Mouse (Mus musculus) hindbrain, embryonic 14.5 days (tissue): ENCODE results near the gene Frs3. TPM values are rescaled to one million over a fixed set of nuclear protein-coding genes. Genes with fewer than 3 reads are reported as not detected.

Source experiments
- ATAC-seq: fragments of 200-750 bp; cut with Nextera tagmentation; 2 replicates; pipeline ENCODE4 v1.8.0; 2017; ENCODE audit warnings: moderate number of reproducible peaks, mild to moderate bottlenecking, moderate TSS enrichment, moderate library complexity; ENCODE audit not compliant: low FRiP score
- DNase-seq: peaks from one replicate; pipeline ENCODE4 v3.0.0-alpha.2; 2015; ENCODE audit warnings: low spot score
- H3K27ac ChIP-seq: fragments of 300-500 bp; sonication (generic); 2 replicates; pipeline ENCODE4 v1.5.1; 2014; ENCODE audit warnings: mild to moderate bottlenecking, moderate library complexity
- H3K27me3 ChIP-seq: fragments of 300-500 bp; sonication (generic); 2 replicates; pipeline ENCODE4 v1.6.1; 2014; ENCODE audit warnings: mild to moderate bottlenecking, low read length, mixed read lengths; ENCODE audit not compliant: control insufficient read depth, insufficient read depth
- H3K36me3 ChIP-seq: fragments of 300-500 bp; sonication (generic); replicated peaks from 2 replicates; pipeline ENCODE4 v1.6.1; 2014; ENCODE audit not compliant: control insufficient read depth, insufficient read depth
- H3K4me1 ChIP-seq: fragments of 300-500 bp; sonication (generic); replicated peaks from 2 replicates; pipeline ENCODE4 v1.6.1; 2014; ENCODE audit warnings: antibody characterized with exemption, low read length, mixed read lengths; ENCODE audit not compliant: control insufficient read depth, insufficient read depth
- H3K4me2 ChIP-seq: fragments of 300-500 bp; sonication (generic); replicated peaks from 2 replicates; pipeline ENCODE4 v1.6.1; 2014; ENCODE audit warnings: mild to moderate bottlenecking, moderate library complexity
- H3K4me3 ChIP-seq: fragments of 300-500 bp; sonication (generic); replicated peaks from 2 replicates; pipeline ENCODE4 v1.5.1; 2014; ENCODE audit warnings: mild to moderate bottlenecking, low read length
- H3K9ac ChIP-seq: fragments of 300-500 bp; sonication (generic); 2 replicates; pipeline ENCODE4 v1.6.1; 2014
- H3K9me3 ChIP-seq: fragments of 300-500 bp; sonication (generic); 2 replicates; pipeline ENCODE4 v1.6.1; 2016; ENCODE audit warnings: low read length; ENCODE audit not compliant: control insufficient read depth
- WGBS: fragments of 180-500 bp; shearing (Covaris S2); extraction: QIAGEN DNeasy Blood & Tissue Kit; methylation state at CpG from one replicate; pipeline ENCODE4 v1.1.7; 2014; 5-methylcytosine and 5-hydroxymethylcytosine counted together
- polyA plus RNA-seq: library from polyadenylated mRNA; unstranded; fragments of >200 nt; fragmentation: Nextera tagmentation; extraction: Ambion mirVana; gene quantifications from 2 replicates; pipeline ENCODE4 v1.2.1, GENCODE M21; 2014

The Frs3 gene
- polyA plus RNA-seq, 1 experiment from 2014 or later = 44.4 TPM

- peaks cover 21% of the 10 kb centered on the region for H3K27me3 ChIP-seq
- H3K9ac ChIP-seq = peak overlapping the region; percentile 50; the same call in 1 of the 2 replicates
- peak overlapping the region; percentile 90 for H3K4me2 ChIP-seq
- no peak for DNase-seq
- H3K4me1 ChIP-seq = peaks cover 21% of the 10 kb centered on the region; the same call in 1 of the 2 replicates
- H3K4me3 ChIP-seq = peak overlapping the region; percentile 51
- H3K27ac ChIP-seq = no peak overlapping the region
- no peaks in the 10 kb centered on the region for H3K36me3 ChIP-seq
- WGBS = under 1% methylated on average over 51 of the region's 61 CpGs
- no peaks in the 10 kb centered on the region for H3K9me3 ChIP-seq
- peak; percentile 9; the same call in 1 of the 2 replicates for ATAC-seq
Measured at GRCm38 (mm10) chr17:47738066-47738878, 49.4 kb downstream of the Frs3 start.

GRCm38 (mm10) chr17:47738879-47739798 is 50.3 kb downstream of the Frs3 start:
- Histone ChIP-seq H3K27me3 (peaks cover 21% of the 10 kb centered on the region), H3K4me2 (peak overlapping the region; percentile 90), H3K4me3 (peak overlapping the region; percentile 51), H3K9ac (peak overlapping the region; percentile 50; the same call in 1 of the 2 replicates), H3K27ac (no peak overlapping the region), H3K9me3 (no peaks in the 10 kb centered on the region), H3K4me1 (peaks cover 21% of the 10 kb centered on the region; the same call in 1 of the 2 replicates), H3K36me3 (no peaks in the 10 kb centered on the region)
- ATAC-seq (no peak), DNase-seq (no peak)
- 6% methylated on average over 20 of the region's 20 CpGs for WGBS

- H3K4me3 ChIP-seq = no peak overlapping the region
- H3K36me3 ChIP-seq = no peaks in the 10 kb centered on the region
- H3K9ac ChIP-seq = no peak overlapping the region
- H3K4me2 ChIP-seq = no peak overlapping the region
- H3K27ac ChIP-seq = no peak overlapping the region
- H3K27me3 ChIP-seq = peaks cover 21% of the 10 kb centered on the region
- ATAC-seq (no peak), DNase-seq (no peak)
- H3K9me3 ChIP-seq = no peaks in the 10 kb centered on the region
- WGBS = 74% methylated on average over 2 of the region's 2 CpGs
- peaks cover 21% of the 10 kb centered on the region; the same call in 1 of the 2 replicates for H3K4me1 ChIP-seq
Measured at GRCm38 (mm10) chr17:47740186-47740585, 51.4 kb downstream of the Frs3 start.

- Histone ChIP-seq H3K4me3 (no peak overlapping the region), H3K9me3 (no peaks in the 10 kb centered on the region), H3K4me1 (peaks cover 11% of the 10 kb centered on the region; the same call in 1 of the 2 replicates), H3K27ac (no peak overlapping the region), H3K36me3 (no peaks in the 10 kb centered on the region), H3K27me3 (peaks cover 9% of the 10 kb centered on the region; the same call in 1 of the 2 replicates), H3K4me2 (no peak overlapping the region), H3K9ac (no peak overlapping the region)
- no peak for ATAC-seq
- no peak for DNase-seq
- WGBS = 46% methylated on average over 16 of the region's 16 CpGs
Measured at GRCm38 (mm10) chr17:47742991-47743734, 54.3 kb downstream of the Frs3 start.

GRCm38 (mm10) chr17:47744086-47744485 is 55.3 kb downstream of the Frs3 start:
- no peak overlapping the region for H3K4me2 ChIP-seq
- H3K4me1 ChIP-seq = peaks cover 7% of the 10 kb centered on the region; the same call in 1 of the 2 replicates
- H3K9ac ChIP-seq = no peak overlapping the region
- DNase-seq = no peak
- H3K4me3 ChIP-seq = no peak overlapping the region
- WGBS = 94% methylated on average over 14 of the region's 14 CpGs
- H3K36me3 ChIP-seq = no peaks in the 10 kb centered on the region
- H3K9me3 ChIP-seq = no peaks in the 10 kb centered on the region
- no peak overlapping the region for H3K27ac ChIP-seq
- no peak for ATAC-seq
- 0 out of 2 replicates have a peak, but pooled peaks cover under 1% of the 10 kb centered on the region for H3K27me3 ChIP-seq

- no peak overlapping the region for H3K27ac ChIP-seq
- no peak overlapping the region for H3K9ac ChIP-seq
- DNase-seq = no peak
- 90% methylated on average over 10 of the region's 10 CpGs for WGBS
- H3K36me3 ChIP-seq = no peaks in the 10 kb centered on the region
- no peak overlapping the region for H3K4me3 ChIP-seq
- no peaks in the 10 kb centered on the region for H3K27me3 ChIP-seq
- no peak for ATAC-seq
- H3K4me1 ChIP-seq = no peaks in the 10 kb centered on the region
- H3K9me3 ChIP-seq = no peaks in the 10 kb centered on the region
- no peak overlapping the region for H3K4me2 ChIP-seq
Measured at GRCm38 (mm10) chr17:47744746-47745368, 56.0 kb downstream of the Frs3 start.

- Histone ChIP-seq H3K27me3 (no peaks in the 10 kb centered on the region), H3K4me3 (no peak overlapping the region), H3K4me1 (no peaks in the 10 kb centered on the region), H3K9me3 (no peaks in the 10 kb centered on the region), H3K4me2 (no peak overlapping the region), H3K9ac (no peak overlapping the region), H3K36me3 (no peaks in the 10 kb centered on the region), H3K27ac (no peak overlapping the region)
- ATAC-seq = no peak
- 76% methylated on average over 14 of the region's 14 CpGs for WGBS
- DNase-seq = no peak
Measured at GRCm38 (mm10) chr17:47748791-47749553, 60.1 kb downstream of the Frs3 start.

GRCm38 (mm10) chr17:47749626-47750025 is 60.8 kb downstream of the Frs3 start:
- WGBS = 76% methylated on average over 3 of the region's 3 CpGs
- no peaks in the 10 kb centered on the region for H3K9me3 ChIP-seq

More at GRCm38 (mm10) chr17:47749626-47750025, 60.8 kb downstream of the Frs3 start:
- Histone ChIP-seq H3K36me3 (no peaks in the 10 kb centered on the region), H3K27ac (no peak overlapping the region), H3K4me1 (no peaks in the 10 kb centered on the region), H3K27me3 (no peaks in the 10 kb centered on the region), H3K4me2 (no peak overlapping the region), H3K9ac (no peak overlapping the region), H3K4me3 (no peak overlapping the region)
- DNase-seq (no peak), ATAC-seq (no peak)
